Mouse (Mus musculus) hindbrain, embryonic 11.5 days (tissue): Measurements from ENCODE around the gene Rad9a. TPM values are rescaled to one million over a fixed set of nuclear protein-coding genes. Genes with fewer than 3 reads are reported as not detected.
"Not testable (repeated sequence)": the region's sequence is repeated elsewhere in the genome, so short reads cannot be mapped to it uniquely, and the experiment has no call there.

Experiments
- ATAC-seq: fragments of 200-750 bp; cut with Nextera tagmentation; 2 replicates; pipeline ENCODE4 v1.8.0; 2017; ENCODE audit warnings: mild to moderate bottlenecking, moderate TSS enrichment, moderate library complexity; ENCODE audit not compliant: low FRiP score
- DNase-seq: peaks from one replicate; pipeline ENCODE4 v3.0.0-alpha.2; 2015; ENCODE audit warnings: low spot score
- H3K27ac ChIP-seq: fragments of 300-500 bp; sonication (generic); 2 replicates; pipeline ENCODE4 v1.5.1; 2014; ENCODE audit warnings: mild to moderate bottlenecking, low read depth, low read length
- H3K27me3 ChIP-seq: fragments of 300-500 bp; sonication (generic); 2 replicates; pipeline ENCODE4 v1.6.1; 2014; ENCODE audit warnings: mild to moderate bottlenecking, low read length, moderate library complexity, mixed read lengths; ENCODE audit not compliant: control insufficient read depth, insufficient read depth
- H3K36me3 ChIP-seq: fragments of 300-500 bp; sonication (generic); 2 replicates; pipeline ENCODE4 v1.6.1; 2014; ENCODE audit warnings: mild to moderate bottlenecking, low read length, moderate library complexity, mixed read lengths; ENCODE audit not compliant: control insufficient read depth, insufficient read depth
- H3K4me1 ChIP-seq: fragments of 300-500 bp; sonication (generic); replicated peaks from 2 replicates; pipeline ENCODE4 v1.6.1; 2014; ENCODE audit warnings: low read length, mixed read lengths; ENCODE audit not compliant: control insufficient read depth, insufficient read depth
- H3K4me2 ChIP-seq: fragments of 300-500 bp; sonication (generic); replicated peaks from 2 replicates; pipeline ENCODE4 v1.6.1; 2014; ENCODE audit warnings: mild to moderate bottlenecking, low read depth, low read length
- H3K4me3 ChIP-seq: fragments of 300-500 bp; sonication (generic); 2 replicates; pipeline ENCODE4 v1.5.1; 2014; ENCODE audit warnings: low read depth, low read length
- H3K9ac ChIP-seq: fragments of 300-500 bp; sonication (generic); 2 replicates; pipeline ENCODE4 v1.6.1; 2014; ENCODE audit warnings: low read depth, low read length
- H3K9me3 ChIP-seq: fragments of 300-500 bp; sonication (generic); 2 replicates; pipeline ENCODE4 v1.6.1; 2016; ENCODE audit warnings: low read length; ENCODE audit not compliant: control insufficient read depth
- WGBS: fragments of 180-500 bp; shearing (Covaris S2); extraction: QIAGEN DNeasy Blood & Tissue Kit; methylation state at CpG from one replicate; pipeline ENCODE4 v1.1.7; 2014; 5-methylcytosine and 5-hydroxymethylcytosine counted together
- polyA plus RNA-seq: library from polyadenylated mRNA; unstranded; fragments of >200 nt; fragmentation: Nextera tagmentation; extraction: Ambion mirVana; gene quantifications from 2 replicates; pipeline ENCODE4 v1.2.1, GENCODE M21; 2014

Rad9a gene
- polyA plus RNA-seq: 41.6 and 42.1 TPM in 2 replicates

DNA sequence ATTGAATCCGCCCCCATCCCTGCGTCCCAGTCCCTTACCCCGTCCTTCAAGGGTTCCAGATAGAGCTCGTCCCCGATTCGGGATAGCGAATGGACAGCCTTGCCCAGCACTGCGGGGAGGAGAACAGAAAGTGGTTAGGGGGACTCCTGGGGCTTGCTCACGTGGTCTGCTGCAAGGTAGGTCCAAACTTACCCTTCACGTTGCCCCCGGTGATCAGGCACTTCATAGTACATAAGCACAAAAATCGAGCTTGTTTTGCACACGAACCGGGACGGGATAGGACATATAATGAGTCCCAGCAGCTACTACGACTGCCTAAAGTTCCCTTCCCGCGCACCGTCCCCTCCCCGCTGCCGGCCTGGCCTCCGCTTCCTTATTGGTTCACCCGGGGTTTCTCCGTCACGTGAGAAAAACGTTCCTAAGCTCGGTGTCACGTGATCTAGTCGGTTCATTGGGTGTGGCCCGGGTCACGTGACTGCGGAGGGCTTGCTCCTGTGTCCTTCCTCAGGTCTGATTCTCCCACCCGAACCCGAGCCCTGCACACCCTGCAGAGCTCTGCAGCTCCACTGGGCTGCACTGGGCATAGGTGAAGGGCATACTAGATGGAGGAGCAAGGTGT is at the start of gene Rad9a:
Rad9a (minus strand) TSS at position 372 of the 619 bp plus-strand sequence.
- peak within 1 kb of the TSS; percentile 68 for H3K4me3 ChIP-seq
- H3K36me3 ChIP-seq: no peaks in the 10 kb centered on the region
- under 1% methylated on average over 34 of the region's 34 CpGs for WGBS
- no peaks in the 10 kb centered on the region; the same call in none of the 2 replicates for H3K27me3 ChIP-seq
- peak within 1 kb of the TSS; percentile 60; the same call in 1 of the 2 replicates for H3K27ac ChIP-seq
- H3K9me3 ChIP-seq: no peaks in the 10 kb centered on the region
- H3K9ac ChIP-seq: peak within 1 kb of the TSS; percentile 81
- peak within 1 kb of the TSS; percentile 97 for H3K4me2 ChIP-seq
- H3K4me1 ChIP-seq: peaks cover 13% of the 10 kb centered on the region
- ATAC-seq (peak; percentile 82), DNase-seq (peak; percentile 98)

DNA sequence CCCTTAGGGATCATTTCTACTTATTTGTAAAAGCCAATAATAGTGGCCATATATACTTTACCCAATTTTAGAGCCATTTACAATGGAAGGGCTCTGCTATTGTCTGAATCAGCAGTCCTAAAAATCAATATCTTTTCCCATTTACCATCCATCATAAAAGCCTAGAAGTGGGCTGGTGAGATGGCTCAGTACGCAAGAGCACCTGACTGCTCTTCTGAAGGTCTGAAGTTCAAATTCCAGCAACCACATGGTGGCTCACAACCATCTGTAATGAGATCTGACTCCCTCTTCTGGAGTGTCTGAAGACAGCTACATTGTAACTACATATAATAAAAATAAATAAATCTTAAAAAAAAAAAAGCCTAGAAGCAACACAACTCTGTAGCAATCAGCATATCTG is 47.2 kb upstream of the Rad9a start:
- H3K27ac ChIP-seq, H3K27me3 ChIP-seq: not testable (repeated sequence)
- 61% methylated on average over 1 of the region's 1 CpGs for WGBS

DNA sequence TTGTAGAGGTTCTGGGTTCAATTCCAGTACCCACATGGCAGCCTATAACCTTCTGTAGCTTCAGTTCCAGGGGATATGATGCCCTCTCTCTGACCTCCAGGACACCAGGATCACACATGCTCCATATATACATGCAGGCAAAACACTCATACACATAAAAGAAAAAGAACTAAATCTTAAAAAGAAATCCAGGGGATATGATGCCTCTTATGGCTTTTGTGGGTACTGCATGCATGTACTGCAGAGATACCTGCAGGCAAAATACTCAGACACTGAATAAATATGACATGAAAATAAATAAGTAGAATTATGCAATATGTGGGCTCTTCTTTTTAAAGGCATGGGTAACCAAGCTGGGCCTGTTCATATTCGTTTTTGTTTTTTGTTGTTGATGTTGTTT is 45.5 kb upstream of the Rad9a start:
- 50% methylated on average over 1 of the region's 1 CpGs for whole genome bisulfite sequencing
- no peak overlapping the region for H3K27ac ChIP-seq
- ATAC-seq (no peak), DNase-seq (no peak)
- no peak overlapping the region for H3K9ac ChIP-seq
- no peaks in the 10 kb centered on the region for H3K4me1 ChIP-seq
- no peaks in the 10 kb centered on the region for H3K9me3 ChIP-seq
- H3K4me3 ChIP-seq: no peak overlapping the region
- H3K36me3 ChIP-seq: no peaks in the 10 kb centered on the region
- no peak overlapping the region for H3K4me2 ChIP-seq
- no peaks in the 10 kb centered on the region for H3K27me3 ChIP-seq

More for the DNA sequence above, 47.2 kb upstream of the Rad9a start:
- not testable (repeated sequence) for H3K9ac ChIP-seq, ATAC-seq, H3K9me3 ChIP-seq, H3K4me3 ChIP-seq, DNase-seq, H3K36me3 ChIP-seq, H3K4me2 ChIP-seq, H3K4me1 ChIP-seq

DNA sequence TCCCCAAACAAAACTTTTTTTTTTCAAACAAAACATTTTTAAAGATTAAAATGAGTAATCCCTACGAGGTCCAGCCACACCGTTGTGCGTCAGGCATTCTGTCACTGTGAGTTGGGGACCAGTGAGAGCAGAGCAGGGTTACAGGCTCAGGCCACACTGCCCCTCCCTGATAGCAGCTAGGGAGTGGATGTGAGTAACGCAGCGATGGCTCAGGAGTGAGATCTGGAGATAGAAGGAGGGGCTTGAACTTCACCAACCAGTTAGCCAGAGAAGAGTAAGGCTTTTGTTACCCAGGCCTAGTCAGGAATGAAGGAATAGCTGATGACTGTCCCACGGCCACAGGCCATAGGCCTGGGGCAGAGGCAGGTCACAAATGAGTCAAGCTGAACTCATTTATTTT is 43.3 kb upstream of the Rad9a start:
- H3K4me3 ChIP-seq: no peak overlapping the region
- no peaks in the 10 kb centered on the region for H3K4me1 ChIP-seq
- DNase-seq (no peak), ATAC-seq (no peak)
- H3K27me3 ChIP-seq: no peaks in the 10 kb centered on the region
- no peaks in the 10 kb centered on the region for H3K9me3 ChIP-seq
- no peak overlapping the region for H3K9ac ChIP-seq
- no peaks in the 10 kb centered on the region for H3K36me3 ChIP-seq
- H3K27ac ChIP-seq: no peak overlapping the region
- 81% methylated on average over 6 of the region's 6 CpGs for WGBS
- no peak overlapping the region for H3K4me2 ChIP-seq

DNA sequence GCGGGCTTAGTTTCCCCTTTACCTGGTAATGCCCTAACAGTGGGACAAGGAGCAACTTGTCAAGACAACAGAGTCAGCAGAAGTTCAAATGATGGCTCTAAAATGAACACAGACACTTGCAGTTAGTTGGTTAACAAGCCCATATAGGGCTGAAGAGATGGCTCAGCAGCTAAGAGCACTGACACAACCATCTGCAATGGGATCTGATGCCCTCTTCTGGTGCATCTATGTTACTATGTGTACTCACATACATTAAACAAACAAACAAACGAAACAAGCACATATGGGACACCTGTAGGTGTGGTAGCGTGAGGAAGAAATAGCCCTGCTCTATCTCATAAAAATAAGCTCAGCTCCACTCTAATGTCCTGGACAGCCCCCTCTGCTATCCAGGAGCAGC is 41.0 kb upstream of the Rad9a start:
- no peak overlapping the region for H3K4me3 ChIP-seq
- no peak for DNase-seq
- no peaks in the 10 kb centered on the region for H3K36me3 ChIP-seq
- WGBS: 58% methylated on average over 3 of the region's 3 CpGs
- no peak overlapping the region for H3K27ac ChIP-seq
- H3K9me3 ChIP-seq: no peaks in the 10 kb centered on the region
- no peaks in the 10 kb centered on the region for H3K27me3 ChIP-seq
- no peak for ATAC-seq
- no peak overlapping the region for H3K4me2 ChIP-seq
- no peak overlapping the region for H3K9ac ChIP-seq
- no peaks in the 10 kb centered on the region for H3K4me1 ChIP-seq

DNA sequence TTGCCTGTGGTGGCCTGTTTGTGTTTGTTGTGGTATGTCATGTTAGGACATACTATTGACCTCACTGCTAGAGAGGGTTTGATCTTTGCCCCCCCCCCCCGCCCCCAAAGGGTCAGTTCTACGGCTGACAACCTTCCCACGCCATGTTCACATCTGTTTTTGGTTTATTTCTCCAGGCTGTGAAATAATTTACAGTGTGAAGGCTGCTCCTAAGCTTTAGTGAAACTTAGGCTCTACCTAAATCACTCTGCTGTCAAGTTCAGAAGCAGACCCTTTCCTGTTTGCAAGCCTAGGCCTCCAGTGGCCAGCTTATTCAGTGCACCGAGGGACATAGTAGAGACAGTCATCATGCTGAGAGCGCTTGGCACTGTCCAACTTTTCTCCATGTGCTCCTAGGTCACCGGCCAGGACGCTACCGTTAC is 38.8 kb upstream of the Rad9a start:
- no peak overlapping the region for H3K9ac ChIP-seq
- H3K36me3 ChIP-seq: no peaks in the 10 kb centered on the region
- ATAC-seq: no peak
- H3K4me3 ChIP-seq: no peak overlapping the region
- no peaks in the 10 kb centered on the region for H3K27me3 ChIP-seq
- no peak overlapping the region for H3K27ac ChIP-seq
- no peaks in the 10 kb centered on the region for H3K4me1 ChIP-seq
- no peak overlapping the region for H3K4me2 ChIP-seq
- no peak for DNase-seq
- no peaks in the 10 kb centered on the region for H3K9me3 ChIP-seq
- WGBS: 72% methylated on average over 8 of the region's 8 CpGs

DNA sequence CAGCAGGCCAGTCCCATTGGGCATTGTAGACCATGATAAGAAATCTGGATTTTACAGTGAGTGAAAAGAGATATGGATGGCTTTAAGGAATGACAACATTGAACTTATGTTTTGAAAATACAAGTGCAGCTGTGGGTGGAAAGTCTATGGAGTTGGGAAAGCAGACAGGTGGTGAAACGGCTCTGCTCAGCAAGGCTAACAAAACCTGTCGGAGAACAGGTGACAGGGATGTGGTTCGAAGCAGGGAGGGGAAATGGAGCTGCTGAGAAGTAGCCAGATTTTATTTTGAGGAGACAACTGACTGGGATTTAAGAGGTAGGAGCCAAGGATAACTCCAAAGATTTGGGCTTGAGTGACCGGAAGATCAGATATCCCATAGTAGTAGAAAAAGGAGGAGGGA is 33.1 kb upstream of the Rad9a start:
- 85% methylated on average over 4 of the region's 4 CpGs for WGBS
- H3K36me3 ChIP-seq: no peaks in the 10 kb centered on the region

DNA sequence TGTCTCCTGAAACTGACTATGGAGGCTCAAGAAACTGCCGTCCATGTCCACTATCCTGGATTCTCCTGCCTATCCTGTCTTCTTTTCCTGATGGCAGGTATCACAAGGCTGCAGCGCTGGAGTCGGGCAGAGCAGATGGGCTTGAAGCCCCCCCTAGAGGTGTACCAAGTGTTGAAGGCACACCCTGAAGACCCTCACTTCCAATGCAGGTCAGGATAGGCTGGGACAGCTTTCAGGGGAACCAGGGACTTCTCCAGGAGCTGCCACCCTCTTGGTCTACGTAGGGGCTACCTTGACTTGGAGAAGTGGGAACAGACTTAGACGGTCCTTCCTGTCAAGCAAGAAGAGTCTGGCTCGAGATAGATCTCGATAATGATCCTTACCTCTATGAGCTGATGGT is 31.2 kb upstream of the Rad9a start:
- Histone ChIP-seq H3K4me2 (peak overlapping the region; percentile 83; the same call in 1 of the 2 replicates), H3K4me3 (no peak overlapping the region), H3K27ac (no peak overlapping the region), H3K9me3 (no peaks in the 10 kb centered on the region), H3K27me3 (no peaks in the 10 kb centered on the region), H3K4me1 (peaks cover 6% of the 10 kb centered on the region; the same call in 1 of the 2 replicates), H3K9ac (no peak overlapping the region), H3K36me3 (no peaks in the 10 kb centered on the region)
- DNase-seq: no peak
- WGBS: 84% methylated on average over 7 of the region's 7 CpGs
- ATAC-seq: no peak

More for the DNA sequence above, 33.1 kb upstream of the Rad9a start:
- Histone ChIP-seq H3K4me3 (no peak overlapping the region), H3K4me2 (no peak overlapping the region), H3K27me3 (no peaks in the 10 kb centered on the region), H3K9ac (no peak overlapping the region), H3K4me1 (peaks cover 6% of the 10 kb centered on the region; the same call in 1 of the 2 replicates), H3K27ac (no peak overlapping the region), H3K9me3 (no peaks in the 10 kb centered on the region)
- ATAC-seq (no peak), DNase-seq (no peak)

DNA sequence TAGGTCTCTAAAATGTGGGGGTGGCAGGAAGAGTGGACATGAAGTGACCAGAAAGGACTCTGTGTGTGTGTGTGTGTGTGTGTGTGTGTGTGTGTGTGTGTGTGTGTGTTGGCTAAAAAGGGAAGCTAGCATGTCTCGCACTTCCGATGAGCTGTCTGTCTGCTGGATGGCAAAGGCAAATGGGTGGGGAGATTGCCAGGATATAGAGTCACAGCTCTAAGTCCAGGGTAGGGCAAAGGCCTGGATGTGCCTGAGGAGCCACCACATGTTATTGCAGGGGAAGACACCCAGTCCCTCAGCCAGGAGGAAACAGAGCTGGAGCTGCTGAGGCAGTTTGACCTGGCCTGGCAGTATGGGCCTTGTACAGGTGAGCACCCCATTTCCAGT is 30.7 kb upstream of the Rad9a start:
- peaks cover 6% of the 10 kb centered on the region; the same call in 1 of the 2 replicates for H3K4me1 ChIP-seq
- WGBS: 77% methylated on average over 2 of the region's 2 CpGs
- DNase-seq (no peak), ATAC-seq (no peak)
- H3K36me3 ChIP-seq: no peaks in the 10 kb centered on the region
- no peaks in the 10 kb centered on the region for H3K9me3 ChIP-seq
- peak overlapping the region; percentile 49; the same call in 1 of the 2 replicates for H3K9ac ChIP-seq
- peak overlapping the region; percentile 83 for H3K4me2 ChIP-seq
- no peak overlapping the region for H3K27ac ChIP-seq
- peak overlapping the region; percentile 41 for H3K4me3 ChIP-seq
- no peaks in the 10 kb centered on the region for H3K27me3 ChIP-seq
